14 mouse cellular contexts compared by ENCODE assay signal in the genomic region with DNA sequence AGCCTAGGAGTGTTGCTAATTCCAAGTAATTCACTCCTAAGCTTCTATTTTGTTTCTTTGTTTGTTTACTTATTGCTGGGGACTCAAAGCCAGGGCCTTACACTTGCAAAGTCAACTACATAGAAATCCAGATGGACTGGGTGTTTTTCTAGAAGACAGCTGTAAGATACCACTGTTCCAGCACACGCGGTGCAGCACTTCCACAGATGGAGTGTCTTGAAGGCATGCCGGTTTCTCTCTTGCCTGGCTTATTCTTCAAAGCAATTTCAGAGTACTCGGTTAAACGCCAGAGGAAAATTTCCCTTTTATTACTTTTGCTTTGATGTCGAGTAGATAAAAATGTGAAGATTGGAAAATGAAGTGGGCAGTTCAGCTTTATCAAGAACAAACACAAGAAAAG.
"Had no signal": no experiment of that assay in that cellular context is flagged by ENCODE, and none has a peak within 500 bp of the region (broad histone marks: within the 10 kb centered on the region; RNA-seq: fewer than 3 reads in every experiment).

No protein-coding gene starts in this region.

- H3K4me1 ChIP-seq: limb, embryonic 12.5 days; liver, embryonic 13.5 days; midbrain, embryonic 13.5 days; neural tube, embryonic 12.5 days had no signal

- H3K9me3 ChIP-seq: limb, embryonic 12.5 days; liver, embryonic 13.5 days; midbrain, embryonic 13.5 days; neural tube, embryonic 12.5 days had no signal

- ATAC-seq: liver, postnatal 0 days; midbrain, embryonic 13.5 days had no signal

- H3K27me3 ChIP-seq: limb, embryonic 12.5 days; liver, embryonic 13.5 days; midbrain, embryonic 13.5 days; neural tube, embryonic 12.5 days had no signal

- H3K27ac ChIP-seq: layer of hippocampus, adult 2 months; limb, embryonic 12.5 days; liver, embryonic 13.5 days; midbrain, embryonic 13.5 days; neural tube, embryonic 12.5 days; stomach, postnatal 0 days had no signal

- DNase-seq: kidney, adult 11 months; kidney, adult 9 months; kidney, postnatal 36 days; layer of hippocampus, postnatal 36 days; liver; liver, embryonic 13.5 days; liver, postnatal 0 days; thymus, adult 18-20 months; thymus, postnatal 14 days had no signal

- H3K4me2 ChIP-seq: limb, embryonic 12.5 days; liver, embryonic 13.5 days; midbrain, embryonic 13.5 days; neural tube, embryonic 12.5 days had no signal

- H3K9ac ChIP-seq: limb, embryonic 12.5 days; liver, embryonic 13.5 days; liver, postnatal 0 days; midbrain, embryonic 13.5 days; neural tube, embryonic 12.5 days had no signal

- H3K36me3 ChIP-seq: limb, embryonic 12.5 days; liver, embryonic 13.5 days; midbrain, embryonic 13.5 days; neural tube, embryonic 12.5 days had no signal

- H3K4me3 ChIP-seq: layer of hippocampus, adult 2 months; limb, embryonic 12.5 days; liver, embryonic 13.5 days; midbrain, embryonic 13.5 days; neural tube, embryonic 12.5 days had no signal
